Mouse (Mus musculus): ENCODE results near the gene Krt24.

DNA sequence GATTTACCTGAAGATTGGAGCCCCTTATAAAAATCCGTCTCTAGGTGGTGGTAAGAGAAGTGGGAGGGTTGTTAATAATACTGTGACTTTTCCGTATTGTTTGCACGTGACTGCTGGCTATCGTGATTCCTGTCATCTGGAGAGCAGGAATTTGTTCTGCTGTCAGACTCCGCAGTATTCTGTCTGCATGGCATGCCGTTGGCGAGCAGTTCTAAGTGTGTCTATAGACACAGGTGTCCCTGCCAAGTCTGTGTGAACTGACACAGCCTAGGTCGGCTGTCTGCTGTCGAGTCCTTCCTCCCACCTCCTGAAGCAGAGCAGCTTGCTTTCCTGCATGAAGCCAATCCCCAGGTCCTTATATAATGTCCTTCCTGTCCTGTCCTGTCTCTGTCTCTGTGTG lies 34.1 kb upstream of the Krt24 start:
- no peak for TF ChIP-seq POLR2A (IDR thresholded peaks at IDR 0.05; ENCODE audit: control insufficient read depth, low read depth, low read length)
- TF ChIP-seq CTCF (IDR thresholded peaks at IDR 0.05; ENCODE audit: control insufficient read depth, insufficient read depth, insufficient replicate concordance, low read depth, low read length) = no peak
